Mouse (Mus musculus): ENCODE measurements around the gene Rhbdf2. TPM values are rescaled to one million over a fixed set of nuclear protein-coding genes. Genes with fewer than 3 reads are reported as not detected.

Rhbdf2 gene
- polyA plus RNA-seq (2012; rRNA removed), result 1.8 and 2.3 TPM in 2 replicates

GRCm38 (mm10) chr11:116626299-116627071, at the start of gene Rhbdf2:
Gene Rhbdf2, minus strand, starts transcription at chr11:116627019.

GRCm38 (mm10) chr11:116654255-116654821, 27.5 kb upstream of the Rhbdf2 start, which contains the start of gene Cygb:
Gene Cygb, minus strand, starts transcription at chr11:116654313.

GRCm38 (mm10) chr11:116653234-116653633, 26.4 kb upstream of the Rhbdf2 start, which contains the start of gene Prcd:
Gene Prcd, plus strand, starts transcription at chr11:116653534.

GRCm38 (mm10) chr11:116586310-116586709, 40.5 kb downstream of the Rhbdf2 start, which contains the start of gene Aanat:
Gene Aanat, plus strand, starts transcription at chr11:116586432.

GRCm38 (mm10) chr11:116581376-116581814, 45.4 kb downstream of the Rhbdf2 start, which contains the start of gene Ube2o:
Gene Ube2o, minus strand, starts transcription at chr11:116581447.

Other genes starting within 250 kb of the Rhbdf2 start
- gene Rnf157, start 214.0 kb downstream of the Rhbdf2 start, polyA plus RNA-seq (2012; rRNA removed), result 82.0 and 88.9 TPM in 2 replicates
- gene Ubald2, start 192.9 kb downstream of the Rhbdf2 start, polyA plus RNA-seq (2012; rRNA removed), result 119 and 147 TPM in 2 replicates
- 0.10 and 0.29 TPM in 2 replicates for gene Qrich2, start 160.8 kb downstream of the Rhbdf2 start, polyA plus RNA-seq (2012; rRNA removed)
- 117 and 130 TPM in 2 replicates for gene Prpsap1, start 132.8 kb downstream of the Rhbdf2 start, polyA plus RNA-seq (2012; rRNA removed)
- gene Sphk1, start 96.1 kb downstream of the Rhbdf2 start, polyA plus RNA-seq (2012; rRNA removed), result 8.1 and 8.2 TPM in 2 replicates
- gene Ube2o, start 45.6 kb downstream of the Rhbdf2 start, polyA plus RNA-seq (2012; rRNA removed), result 64.5 and 67.0 TPM in 2 replicates
- 0.90 and 1.0 TPM in 2 replicates for gene Aanat, start 40.6 kb downstream of the Rhbdf2 start, polyA plus RNA-seq (2012; rRNA removed)
- 1.8 and 2.3 TPM in 2 replicates for gene Prcd, start 26.5 kb upstream of the Rhbdf2 start, polyA plus RNA-seq (2012; rRNA removed)
- 25.8 and 26.4 TPM in 2 replicates for gene Cygb, start 27.3 kb upstream of the Rhbdf2 start, polyA plus RNA-seq (2012; rRNA removed)
- gene St6galnac1, start 148.5 kb upstream of the Rhbdf2 start, polyA plus RNA-seq (2012; rRNA removed), result not detected in 2 replicates
- gene Mxra7, start 201.0 kb upstream of the Rhbdf2 start, polyA plus RNA-seq (2012; rRNA removed), result 12.3 and 14.3 TPM in 2 replicates
- 53.1 and 56.0 TPM in 2 replicates for gene Mettl23, start 216.3 kb upstream of the Rhbdf2 start, polyA plus RNA-seq (2012; rRNA removed)
- 33.9 and 37.6 TPM in 2 replicates for gene Jmjd6, start 216.4 kb upstream of the Rhbdf2 start, polyA plus RNA-seq (2012; rRNA removed)
- gene Mfsd11, start 225.4 kb upstream of the Rhbdf2 start, polyA plus RNA-seq (2012; rRNA removed), result 41.9 and 44.3 TPM in 2 replicates
- gene Srsf2, start 226.1 kb upstream of the Rhbdf2 start, polyA plus RNA-seq (2012; rRNA removed), result 602 TPM in 2 replicates

Measured in central nervous system, embryonic 18 days (tissue).